Mouse (Mus musculus): ENCODE measurements around the gene Fzd7.
"Not testable (repeated sequence)": the region's sequence is repeated elsewhere in the genome, so short reads cannot be mapped to it uniquely, and the experiment has no call there.

The Fzd7 gene

DNA sequence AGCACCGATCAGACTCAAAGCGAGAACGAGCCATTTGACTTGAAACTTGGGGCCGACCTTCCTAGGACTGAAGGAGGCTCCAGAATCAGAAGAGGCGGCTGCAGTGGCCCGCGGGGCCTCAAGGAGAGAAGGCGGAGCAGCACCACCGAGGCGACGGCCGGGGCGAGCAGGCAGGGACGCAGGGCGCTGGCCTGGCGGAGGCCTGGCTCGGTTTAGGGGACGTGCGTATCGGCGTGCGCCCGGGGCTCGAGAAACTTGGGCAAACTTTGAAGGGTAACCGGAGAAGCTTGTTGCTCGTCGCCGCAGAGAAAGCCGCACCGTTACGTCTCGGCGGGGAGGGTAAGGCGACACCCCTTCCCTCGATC lies at the start of gene Fzd7:
Gene Fzd7 (plus strand): TSS at position 94 of the 365 bp plus-strand sequence.
- DNase-seq (ENCODE audit: low spot score in 2 of 2): peak in 1 of 2 experiments; percentile 63

- no peak for DNase-seq (ENCODE audit: low spot score in 2 of 2)
These were observed 48.9 kb upstream of the Fzd7 start for GRCm38 (mm10) chr1:59433296-59433695.

DNA sequence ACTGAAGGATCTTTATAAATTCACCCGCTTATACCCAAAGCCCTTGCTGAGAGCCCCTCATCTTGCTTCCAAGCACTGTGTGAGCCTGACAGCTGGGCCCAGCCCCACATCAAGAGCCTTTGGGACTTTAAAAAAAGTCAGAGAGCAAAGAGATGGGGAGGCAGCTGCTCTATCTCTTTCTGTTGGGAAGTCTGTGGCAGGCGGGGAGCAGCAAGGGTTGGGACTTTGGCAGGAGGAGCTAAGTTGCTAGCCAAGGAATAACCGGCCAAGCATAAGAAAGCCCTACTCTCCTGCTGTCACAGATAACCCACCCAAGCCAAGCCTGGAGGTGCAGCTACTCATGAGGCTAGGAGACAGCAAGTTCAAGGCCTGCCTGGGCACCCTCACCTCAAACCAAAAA lies 48.2 kb upstream of the Fzd7 start:
- DNase-seq (ENCODE audit: low spot score in 2 of 2): peak in 1 of 2 experiments; percentile 66

- no peak for DNase-seq (ENCODE audit: low spot score in 2 of 2)
These were observed 47.0 kb upstream of the Fzd7 start for GRCm38 (mm10) chr1:59435270-59435669.

DNA sequence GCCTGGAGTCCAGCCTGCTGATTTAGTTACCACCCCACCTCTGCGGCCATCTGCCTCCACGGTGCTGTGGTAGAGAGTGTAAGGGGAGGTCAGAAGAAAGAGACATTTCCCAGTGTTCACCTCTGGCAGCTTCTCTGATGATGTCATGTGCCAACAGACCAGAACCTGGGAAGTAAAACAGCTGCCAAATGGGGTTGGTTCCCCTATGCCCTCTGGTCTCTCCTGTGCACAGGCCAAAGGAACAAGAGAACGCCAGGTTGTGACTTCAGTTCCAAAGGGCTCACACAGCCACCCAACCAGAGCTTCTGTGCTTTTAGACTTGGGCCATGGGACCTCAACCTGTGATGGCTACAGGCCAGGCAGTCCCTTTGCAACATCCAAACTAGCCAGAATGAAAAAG lies 45.9 kb upstream of the Fzd7 start:
- DNase-seq (ENCODE audit: low spot score in 2 of 2): no peak

DNA sequence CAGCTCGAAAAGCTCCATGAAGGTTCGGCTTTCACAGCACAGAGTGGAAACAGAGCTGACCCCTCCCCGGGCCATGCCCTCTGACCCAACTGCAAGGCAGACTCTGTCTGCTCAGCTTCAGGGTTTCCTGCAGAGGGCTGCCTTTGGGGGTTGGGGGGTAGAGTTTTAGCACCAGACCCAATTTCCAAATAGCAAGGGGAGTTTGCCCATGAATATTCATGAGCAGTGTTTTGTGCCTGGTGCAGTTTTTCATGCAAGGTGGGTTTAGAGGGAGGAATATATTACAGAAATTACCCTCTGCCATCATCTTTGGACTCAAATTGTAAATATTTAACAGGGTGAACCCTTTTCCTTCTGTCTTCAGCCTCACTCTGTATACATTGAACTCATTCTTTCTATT lies 44.3 kb upstream of the Fzd7 start:
- DNase-seq (ENCODE audit: low spot score in 2 of 2): no peak

DNA sequence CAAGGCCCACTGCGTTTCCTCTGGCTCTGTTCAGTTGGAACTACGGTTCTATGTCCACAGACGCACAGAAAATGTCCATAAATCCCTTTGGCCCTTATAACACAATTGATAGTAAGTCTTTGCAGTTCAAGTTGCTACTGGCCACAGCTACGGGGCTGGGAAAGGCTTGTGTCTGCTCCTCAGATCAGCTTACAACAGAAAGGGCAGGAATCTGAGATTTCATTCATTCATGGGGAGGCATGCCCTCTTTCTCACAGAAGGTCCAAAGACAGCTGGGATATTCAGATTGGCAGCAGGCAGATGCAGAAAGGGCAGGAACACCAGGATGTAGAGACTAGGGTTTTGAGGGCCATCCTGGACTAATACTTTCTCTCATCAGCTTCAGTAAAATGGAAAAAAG lies 43.9 kb upstream of the Fzd7 start:
- DNase-seq (ENCODE audit: low spot score in 2 of 2): no peak

GRCm38 (mm10) chr1:59439252-59439651 lies 43.0 kb upstream of the Fzd7 start:
- DNase-seq (ENCODE audit: low spot score in 2 of 2): no peak

- DNase-seq (ENCODE audit: low spot score in 2 of 2): no peak
These were observed 42.3 kb upstream of the Fzd7 start for GRCm38 (mm10) chr1:59439941-59440340.

DNA sequence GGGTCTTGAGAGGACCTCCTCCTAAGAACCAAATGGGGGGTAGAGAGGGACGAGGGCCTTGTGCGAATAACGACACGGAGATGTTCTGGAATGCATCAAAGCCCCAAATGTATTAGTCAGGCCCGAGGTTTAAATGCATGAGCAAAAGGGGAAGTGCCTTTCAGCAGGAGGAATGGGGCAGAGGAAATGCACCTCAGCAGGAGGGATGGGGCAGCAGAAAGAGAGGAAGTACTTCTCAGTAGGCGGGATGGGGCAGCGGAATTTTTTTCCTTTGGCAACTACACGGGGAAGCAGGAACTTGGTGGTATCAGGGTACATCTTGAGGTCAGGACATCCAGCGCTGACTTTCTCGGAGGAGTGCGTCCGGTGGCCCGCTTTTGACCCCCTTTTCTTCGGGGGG lies 39.5 kb upstream of the Fzd7 start:
- DNase-seq (ENCODE audit: low spot score in 2 of 2): not testable (repeated sequence)

DNA sequence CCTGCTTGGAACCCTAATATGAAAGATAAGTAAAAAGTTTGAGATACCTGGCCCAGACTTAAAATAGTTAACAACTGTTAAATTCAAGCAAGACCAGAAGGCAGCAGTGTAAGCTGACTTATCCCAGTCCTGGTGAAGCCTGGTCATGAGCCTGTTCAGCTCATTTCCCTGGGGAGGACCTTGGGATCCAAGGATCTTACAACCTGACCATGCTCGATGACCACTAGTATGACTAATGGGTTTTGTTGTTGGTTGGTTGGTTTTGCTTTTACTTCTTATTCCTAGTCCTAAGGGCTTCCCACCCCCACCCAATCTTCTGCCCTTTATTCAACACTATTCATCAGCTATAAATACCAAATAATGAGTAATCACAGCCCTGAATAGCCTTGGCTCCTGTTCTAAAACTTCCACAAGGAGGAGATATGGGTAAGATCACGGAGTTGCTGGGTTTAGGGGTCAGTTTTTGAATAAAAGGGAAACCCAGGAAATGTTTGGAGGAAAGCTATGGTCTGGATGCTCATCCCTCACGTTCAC lies 38.0 kb upstream of the Fzd7 start:
- DNase-seq (ENCODE audit: low spot score in 2 of 2): no peak

GRCm38 (mm10) chr1:59445242-59445641 lies 37.0 kb upstream of the Fzd7 start:
- DNase-seq (ENCODE audit: low spot score in 2 of 2): no peak

GRCm38 (mm10) chr1:59448497-59449270 lies 33.5 kb upstream of the Fzd7 start:
- DNase-seq (ENCODE audit: low spot score in 2 of 2): no peak

DNA sequence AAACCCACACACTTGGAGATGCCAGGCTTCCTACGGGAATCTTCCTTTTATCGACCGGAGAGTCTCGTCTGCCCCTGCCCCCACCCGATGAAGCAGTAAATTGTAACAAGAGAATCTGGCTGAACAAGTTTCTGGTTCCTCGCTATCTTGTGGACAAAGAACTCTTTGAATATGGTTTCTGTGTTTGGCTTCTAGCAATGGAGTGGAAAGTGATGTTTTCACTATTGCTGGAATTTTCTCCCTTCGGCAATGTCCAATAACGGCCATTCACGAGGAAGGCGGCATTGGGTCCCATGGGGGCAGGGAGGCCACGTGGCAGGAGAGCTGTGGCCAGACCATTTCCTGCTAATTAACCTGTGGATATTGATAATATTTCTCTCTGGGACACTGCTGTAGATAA lies 32.8 kb upstream of the Fzd7 start:
- DNase-seq (ENCODE audit: low spot score in 2 of 2): no peak

- no peak for DNase-seq (ENCODE audit: low spot score in 2 of 2)
These were observed 31.3 kb upstream of the Fzd7 start for GRCm38 (mm10) chr1:59450896-59451295.

DNA sequence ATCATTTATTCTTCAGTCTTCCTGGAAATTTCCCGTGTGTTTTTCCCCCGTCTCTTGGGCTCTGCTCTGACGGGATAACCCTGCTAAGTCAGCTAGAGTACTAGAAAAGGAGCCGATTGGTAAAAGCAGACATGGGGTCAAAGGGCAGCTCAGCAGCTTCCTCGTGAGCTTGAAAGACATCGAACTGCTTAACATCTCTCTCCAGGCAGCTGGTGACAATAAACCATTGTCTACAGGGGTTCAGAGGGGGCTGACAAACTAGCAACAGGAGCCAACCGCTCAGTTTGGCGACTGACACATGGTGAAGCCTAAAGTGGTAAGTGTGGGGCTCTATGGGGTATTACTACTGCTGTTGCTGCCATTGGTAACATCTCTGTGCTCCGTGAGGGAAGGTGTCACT lies 30.6 kb upstream of the Fzd7 start:
- no peak for DNase-seq (ENCODE audit: low spot score in 2 of 2)

DNA sequence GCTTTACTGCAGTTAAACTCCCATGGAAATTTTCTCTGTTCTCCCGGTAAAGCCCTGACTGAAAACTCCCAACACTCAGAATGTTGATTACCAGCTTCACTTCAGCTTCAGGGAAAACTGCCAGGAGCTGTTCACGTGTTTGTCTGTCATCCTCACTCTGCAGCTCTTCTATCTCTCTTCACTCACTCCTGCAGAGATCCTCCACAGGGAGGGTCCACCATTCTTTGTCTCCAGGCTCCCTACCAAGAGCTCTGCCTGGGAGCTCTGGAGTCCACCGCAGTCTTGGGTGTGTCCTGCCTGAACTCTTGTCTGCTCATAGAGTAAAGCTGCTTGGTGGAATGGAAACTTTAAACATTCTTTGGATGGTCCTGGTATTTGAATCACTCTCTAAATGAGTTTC lies 25.4 kb upstream of the Fzd7 start:
- DNase-seq (ENCODE audit: low spot score in 2 of 2): peak in 1 of 2 experiments; percentile 36

- no peak for DNase-seq (ENCODE audit: low spot score in 2 of 2)
These were observed 24.4 kb upstream of the Fzd7 start for GRCm38 (mm10) chr1:59457873-59458272.

DNA sequence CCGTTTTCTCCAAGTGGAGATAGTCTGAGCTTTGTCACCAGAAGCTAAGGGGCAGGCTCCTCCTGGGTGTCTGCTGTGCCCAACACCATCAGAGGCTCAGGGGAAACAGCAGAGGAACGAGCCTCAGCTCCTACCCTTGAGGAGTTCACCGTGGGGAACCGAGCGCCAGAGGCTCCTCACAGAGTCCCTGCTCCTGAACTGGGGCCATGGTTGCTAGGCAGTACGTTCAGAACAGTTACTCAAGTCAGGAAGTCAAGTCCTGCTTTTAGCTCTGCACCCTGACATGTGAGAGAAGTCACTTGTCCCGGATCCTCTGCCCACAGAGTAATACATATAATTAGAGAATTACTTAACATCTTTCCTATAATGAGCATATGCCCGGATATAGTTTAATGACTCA lies 23.3 kb upstream of the Fzd7 start:
- no peak for DNase-seq (ENCODE audit: low spot score in 2 of 2)

- no peak for DNase-seq (ENCODE audit: low spot score in 2 of 2)
These were observed 17.3 kb upstream of the Fzd7 start for GRCm38 (mm10) chr1:59464696-59465639.

GRCm38 (mm10) chr1:59465640-59466008 lies 16.6 kb upstream of the Fzd7 start:
- no peak for DNase-seq (ENCODE audit: low spot score in 2 of 2)

GRCm38 (mm10) chr1:59469170-59469569 lies 13.1 kb upstream of the Fzd7 start:
- no peak for DNase-seq (ENCODE audit: low spot score in 2 of 2)

GRCm38 (mm10) chr1:59470766-59471165 lies 11.5 kb upstream of the Fzd7 start:
- DNase-seq (ENCODE audit: low spot score in 2 of 2): no peak
